Mouse (Mus musculus) liver, postnatal 0 days (tissue): ENCODE results near the gene Nt5c3.
A peak's percentile ranks its signal among the peaks of the same experiment; 100 is the strongest.

Source experiments
- CTCF ChIP-seq: sonication (generic); IDR thresholded peaks from 2 replicates; pipeline ENCODE4 v1.5.1; 2016; ENCODE audit warnings: antibody characterized with exemption, low read depth
- EP300 ChIP-seq: IDR thresholded peaks from 2 replicates; pipeline ENCODE4 v1.6.1; 2016; ENCODE audit warnings: antibody characterized with exemption, low read depth, mild to moderate bottlenecking

- no peak for TF ChIP-seq CTCF
- peak; percentile 50; the same call in 1 of the 2 replicates for TF ChIP-seq EP300
Measured at GRCm38 (mm10) chr6:56919330-56920044, 4.2 kb downstream of the Nt5c3 start.
